Mouse (Mus musculus) brain, adult 2 months (tissue): Measurements from ENCODE around the gene Ino80.

Experiments
- DNase-seq: peaks from one replicate; pipeline ENCODE4 v3.0.0; 2011; ENCODE audit warnings: low read depth, low spot score

Gene Ino80

DNA sequence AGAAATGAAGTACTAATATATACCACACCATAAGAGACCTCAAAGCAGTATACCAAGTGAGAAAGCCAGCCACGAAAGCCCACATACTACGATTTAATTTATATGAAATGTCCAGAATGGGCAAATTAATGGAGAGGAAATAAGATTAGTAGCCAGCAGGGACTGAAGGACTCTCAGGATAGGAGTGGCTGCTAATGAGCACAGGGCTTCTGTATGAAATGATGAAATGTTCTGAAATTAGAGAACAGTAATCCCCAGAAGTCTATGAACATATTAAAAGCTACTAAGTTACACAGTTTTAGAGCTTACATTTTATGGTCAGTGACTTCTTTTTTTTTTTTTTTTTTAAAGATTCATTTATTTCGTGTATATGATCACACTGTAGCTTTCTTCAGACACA is 22.9 kb downstream of the Ino80 start:
- no peak for DNase-seq

DNA sequence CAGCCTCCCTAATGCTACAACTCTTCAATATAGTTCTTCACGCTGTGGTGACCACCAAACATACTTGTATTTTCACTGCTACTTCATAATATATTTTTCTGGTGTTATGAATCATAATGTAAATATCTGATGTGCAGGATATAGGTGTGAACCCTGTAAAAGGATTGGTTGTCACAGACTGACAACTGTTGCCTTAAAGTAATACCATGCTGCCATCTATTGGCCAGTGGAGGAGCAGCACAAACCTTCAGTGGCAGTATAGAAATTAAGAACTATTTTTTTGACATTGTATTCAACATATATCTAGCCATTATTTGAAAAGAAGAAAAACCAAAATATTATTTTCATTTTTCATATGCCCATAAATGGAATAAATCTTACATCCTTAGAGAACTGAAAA is 40.5 kb downstream of the Ino80 start:
- DNase-seq = peak; percentile 67

DNA sequence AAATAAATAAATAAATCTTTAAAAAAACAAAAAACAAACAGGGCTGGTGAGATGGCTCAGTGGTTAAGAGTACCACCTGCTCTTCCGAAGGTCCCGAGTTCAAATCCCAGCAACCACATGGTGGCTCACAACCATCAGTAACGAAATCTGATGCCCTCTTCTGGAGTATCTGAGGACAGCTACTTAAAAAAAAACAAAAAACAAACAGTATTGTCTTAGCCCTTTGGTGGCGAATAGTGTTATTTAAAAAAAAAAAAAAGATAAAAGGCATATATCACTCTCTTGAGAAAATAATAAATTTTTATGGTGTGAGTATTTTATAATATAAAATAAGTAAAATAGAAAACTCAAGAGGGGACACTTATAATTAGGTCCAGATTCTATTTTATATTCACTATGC is 41.0 kb downstream of the Ino80 start:
- DNase-seq = no peak

DNA sequence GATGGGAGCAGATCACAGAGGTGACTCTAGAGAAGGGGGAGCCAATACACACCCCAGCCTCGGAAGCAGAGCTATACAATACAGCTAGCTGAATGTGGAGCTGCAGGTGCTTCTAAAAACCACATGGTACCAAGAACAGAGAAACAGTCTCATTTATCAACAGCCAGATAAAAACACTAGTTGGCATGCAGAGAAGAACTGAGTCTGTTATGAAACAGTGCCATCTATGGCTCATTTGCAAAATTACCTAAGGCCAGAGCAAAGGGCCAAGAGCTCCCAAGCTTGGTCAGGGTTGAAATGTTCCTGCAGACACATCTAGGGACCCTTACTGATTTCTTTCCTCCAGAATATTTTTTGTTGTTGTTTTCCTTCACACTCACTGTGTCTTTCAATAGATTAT is 63.7 kb downstream of the Ino80 start:
- DNase-seq = peak; percentile 84

DNA sequence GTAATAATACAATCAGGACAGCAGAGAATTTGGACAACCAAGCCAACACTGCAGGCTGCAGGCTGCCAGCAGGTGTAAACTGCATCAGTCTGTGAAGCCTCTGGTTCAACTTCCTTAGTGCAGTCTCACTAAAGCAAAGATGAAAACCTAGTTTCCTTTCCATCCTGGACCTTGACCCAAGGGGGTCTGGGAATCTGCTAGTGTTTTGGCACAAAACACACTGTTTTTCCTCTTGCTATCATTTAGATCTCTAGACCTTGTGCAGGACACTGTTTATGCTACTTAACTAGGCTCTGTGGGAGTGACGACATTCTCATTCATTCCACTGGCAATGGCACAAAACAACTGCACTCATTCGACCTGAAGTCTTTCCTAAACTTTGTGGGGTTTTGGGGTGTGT is 65.8 kb downstream of the Ino80 start:
- no peak for DNase-seq

DNA sequence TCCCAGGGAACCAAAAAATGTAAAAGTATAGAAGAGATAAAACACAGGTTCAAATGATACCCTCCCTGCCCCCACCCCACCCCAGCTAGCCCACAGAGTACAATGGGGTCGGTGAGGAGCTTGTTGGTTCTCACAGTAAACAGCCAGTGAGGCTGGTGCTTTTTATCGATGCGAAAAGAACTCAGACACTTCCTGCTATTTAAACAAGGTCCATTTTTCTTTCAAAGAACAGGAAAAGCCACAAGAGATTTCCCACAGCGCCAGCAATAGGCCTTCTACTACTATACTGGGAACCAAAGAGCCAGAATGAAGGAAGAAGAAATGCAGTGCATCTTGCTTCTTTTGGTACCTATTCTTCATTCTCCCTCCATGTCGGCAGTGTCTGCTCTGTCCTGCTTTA is 66.5 kb downstream of the Ino80 start:
- no peak for DNase-seq

DNA sequence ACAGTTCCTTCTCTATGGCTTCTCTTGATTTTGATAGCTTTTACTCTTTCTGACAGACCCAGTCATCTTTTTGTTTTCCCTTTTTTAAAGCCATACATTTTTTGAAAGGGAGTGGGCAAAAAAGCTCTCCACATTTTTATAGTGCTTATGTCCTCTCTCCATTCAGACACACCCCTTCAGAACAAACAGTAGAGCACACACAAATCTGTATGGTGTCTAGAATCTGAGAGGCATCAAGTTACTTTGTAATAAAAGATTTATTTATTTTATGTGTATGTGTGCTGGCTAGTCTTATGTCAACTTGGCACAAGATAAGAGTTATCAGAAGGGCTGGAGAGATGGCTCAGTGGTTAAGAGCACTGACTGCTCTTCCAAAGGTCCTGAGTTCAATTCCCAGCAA is 68.8 kb downstream of the Ino80 start:
- no peak for DNase-seq

DNA sequence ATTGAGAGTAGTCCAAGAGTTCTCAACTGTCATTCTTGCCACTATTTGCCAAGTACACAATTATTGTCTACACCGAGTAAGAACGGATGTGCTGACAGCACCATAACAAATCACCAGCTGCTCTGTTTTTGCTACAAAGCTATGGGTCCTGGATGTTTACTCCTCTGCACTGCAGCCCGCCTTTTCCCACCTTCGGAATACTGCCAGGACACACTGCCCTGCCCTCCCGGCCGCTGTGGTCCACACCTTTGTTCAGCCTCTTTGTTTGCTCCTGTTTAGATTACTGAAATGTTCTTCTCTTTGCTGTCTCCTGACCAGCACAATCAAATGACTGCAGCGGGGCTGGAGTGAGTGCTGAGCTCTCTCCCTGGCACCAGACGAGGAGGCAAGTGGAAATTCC is 69.2 kb downstream of the Ino80 start:
- DNase-seq = no peak

DNA sequence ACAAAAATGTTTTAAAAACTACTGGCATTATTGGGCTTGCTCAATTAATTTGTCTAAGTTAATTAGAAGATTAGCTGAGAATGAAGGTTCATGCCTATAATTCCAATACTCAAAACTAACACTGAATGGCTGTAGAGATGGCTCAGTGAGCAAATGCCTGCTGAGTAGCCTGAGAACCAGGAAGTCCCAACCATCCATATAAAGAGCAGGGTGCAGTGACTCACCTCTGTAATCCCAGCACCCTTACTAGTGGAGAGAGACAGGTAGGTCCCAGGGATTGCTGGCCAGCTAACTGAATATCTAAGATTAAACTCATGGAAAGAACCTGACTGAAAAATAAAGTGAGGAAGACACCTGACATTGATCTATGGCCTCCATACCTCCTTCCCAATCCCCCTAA is 78.2 kb downstream of the Ino80 start:
- no peak for DNase-seq

DNA sequence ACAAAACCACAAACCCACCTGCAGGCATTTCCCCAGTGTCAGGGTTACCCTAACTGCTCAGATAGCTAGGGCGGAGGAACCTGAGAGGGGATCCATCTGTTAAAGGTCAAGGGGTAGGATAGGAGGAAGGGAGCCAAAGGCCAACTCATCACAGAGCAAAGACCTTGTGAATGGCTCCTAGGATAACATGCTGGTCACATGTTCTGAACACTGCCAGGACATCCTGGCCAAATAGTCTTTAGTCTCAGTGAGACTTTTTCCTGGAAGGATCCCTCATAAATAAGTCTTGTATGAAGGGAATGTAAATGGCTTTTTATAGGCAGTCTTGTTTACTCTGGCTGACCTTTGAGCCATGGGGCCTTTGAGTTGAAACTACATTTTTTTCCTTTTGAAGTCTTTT is 78.8 kb downstream of the Ino80 start:
- DNase-seq = no peak

DNA sequence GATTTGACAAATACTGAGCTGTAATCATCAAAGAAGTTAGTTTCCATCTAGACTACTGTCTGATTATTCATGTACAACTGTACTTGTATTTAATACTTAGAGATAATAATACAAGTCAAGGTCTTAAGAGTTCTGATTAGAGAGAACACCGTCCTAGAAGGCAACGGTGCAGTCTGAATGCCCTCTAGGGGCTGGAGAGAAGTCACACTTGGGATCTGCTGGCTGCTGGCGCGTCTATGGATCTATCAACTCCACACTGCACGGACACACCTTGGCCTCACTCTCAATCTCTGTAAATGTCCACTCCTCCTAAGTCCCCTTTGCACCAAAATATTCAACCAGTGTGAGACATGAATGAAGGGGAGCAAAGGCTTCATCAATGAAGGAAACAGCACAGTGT is 79.2 kb downstream of the Ino80 start:
- no peak for DNase-seq

DNA sequence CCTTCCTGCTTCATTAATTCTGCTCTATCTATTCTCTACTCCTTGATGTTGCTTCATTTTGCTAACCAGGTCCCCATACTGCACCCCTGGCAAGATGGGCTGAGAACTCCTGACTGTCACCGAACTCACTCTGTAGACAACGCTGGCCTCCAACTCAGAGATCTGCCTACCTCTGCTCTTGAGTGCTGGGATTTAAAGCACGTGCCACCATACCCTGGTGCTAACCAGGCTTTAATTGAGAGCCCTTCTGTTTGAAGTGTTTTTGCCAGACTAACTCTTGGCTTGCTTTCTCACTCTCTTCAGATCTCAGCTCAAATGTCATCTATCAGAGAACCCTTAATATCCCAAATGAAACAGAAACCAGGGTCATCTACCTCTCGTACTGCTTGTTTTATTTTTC is 87.5 kb downstream of the Ino80 start:
- no peak for DNase-seq

DNA sequence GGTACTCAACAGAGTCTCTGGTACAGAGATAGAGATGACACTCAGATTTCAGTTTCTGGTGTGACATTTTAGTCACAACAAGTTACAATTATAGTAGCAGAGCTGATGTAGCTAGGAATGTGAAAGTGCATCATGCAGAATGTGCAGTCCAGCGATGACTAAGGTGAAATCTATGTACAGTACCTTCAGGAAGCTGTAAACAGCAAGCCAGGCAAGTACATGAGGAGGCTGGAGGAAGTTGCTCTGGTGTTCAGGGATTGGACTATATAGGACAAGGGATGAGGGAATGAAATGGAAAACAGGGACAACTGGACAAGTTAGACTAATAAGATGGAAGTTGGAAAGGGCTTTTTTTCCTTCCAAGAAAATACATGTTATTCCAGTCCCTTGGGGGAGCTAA is 89.2 kb downstream of the Ino80 start:
- DNase-seq = peak; percentile 27

DNA sequence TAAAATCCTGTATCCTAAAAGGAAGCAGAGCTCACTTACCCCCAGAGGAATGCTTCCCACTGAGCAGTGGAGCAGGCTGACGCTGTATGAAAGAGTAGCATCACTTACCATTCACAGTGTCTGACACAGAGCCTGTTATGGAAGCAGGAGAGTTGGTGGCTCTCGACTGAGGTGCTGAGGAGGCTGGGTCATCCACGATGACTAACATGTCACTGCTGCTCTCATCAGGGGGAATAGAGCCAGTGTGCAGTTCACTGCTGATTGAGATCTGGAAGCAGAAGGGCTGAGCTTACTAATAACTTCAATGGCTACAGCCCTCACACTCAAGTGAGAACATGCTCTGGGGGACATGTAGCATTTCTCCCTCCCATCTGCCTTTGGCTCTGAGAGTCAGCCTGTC is 98.0 kb downstream of the Ino80 start:
- peak; percentile 43 for DNase-seq

DNA sequence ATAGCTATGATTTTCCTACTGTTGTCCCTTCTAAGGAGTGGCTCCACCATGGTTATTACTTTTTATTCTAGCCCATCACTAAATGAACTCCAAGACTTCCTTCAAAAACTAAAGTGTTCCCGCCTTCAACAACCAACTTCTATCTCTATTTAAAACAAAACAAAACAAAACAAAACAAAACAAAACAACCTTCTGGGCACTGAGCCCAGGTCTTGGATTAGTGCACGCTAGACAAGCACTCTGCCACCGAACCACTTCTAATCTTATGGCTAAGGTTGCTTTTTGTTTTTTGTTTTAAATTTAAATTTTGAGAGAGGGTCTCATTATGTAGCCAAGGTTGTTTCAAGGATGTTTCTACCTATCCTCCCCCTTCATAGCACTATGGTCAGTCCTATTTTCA is 99.7 kb downstream of the Ino80 start:
- DNase-seq = no peak

DNA sequence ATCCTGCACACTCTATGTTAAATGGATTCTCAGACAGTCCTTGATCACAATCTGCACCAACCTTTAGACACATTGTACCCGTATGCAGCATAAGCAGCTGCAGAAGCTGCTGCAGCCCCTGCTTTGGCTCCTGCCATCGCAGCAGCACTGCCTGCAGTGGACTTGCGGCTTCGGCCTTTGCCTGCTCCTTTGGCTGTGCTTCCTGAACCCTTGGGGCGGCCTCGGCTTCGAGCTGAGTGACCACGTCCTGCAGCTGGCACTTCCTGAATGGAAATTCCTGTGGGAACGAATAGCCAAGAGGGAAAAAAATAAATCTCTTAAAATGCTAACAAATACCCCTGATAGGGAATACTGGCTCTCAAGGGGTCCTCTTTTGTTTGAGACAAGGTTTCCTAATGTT is 100.2 kb downstream of the Ino80 start:
- no peak for DNase-seq

DNA sequence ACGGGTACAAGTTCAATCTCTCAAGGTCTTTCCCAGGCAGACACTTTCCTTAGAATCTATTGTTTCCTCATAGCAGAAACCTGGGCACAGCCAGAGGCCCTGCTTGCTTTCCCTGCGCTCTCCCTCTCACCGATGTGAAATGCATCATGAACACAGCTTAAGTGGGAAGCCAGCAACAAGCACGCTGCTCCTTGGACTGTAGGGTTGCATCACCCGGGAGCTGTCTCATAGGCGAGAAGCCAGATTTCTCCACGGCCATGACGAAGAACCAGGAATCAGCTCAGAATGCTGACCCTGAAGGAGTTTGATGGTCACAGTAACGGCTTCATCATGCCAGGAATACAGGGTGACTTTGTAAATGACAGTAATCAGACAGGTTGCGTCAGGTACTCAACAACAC is 107.4 kb downstream of the Ino80 start:
- DNase-seq = no peak

DNA sequence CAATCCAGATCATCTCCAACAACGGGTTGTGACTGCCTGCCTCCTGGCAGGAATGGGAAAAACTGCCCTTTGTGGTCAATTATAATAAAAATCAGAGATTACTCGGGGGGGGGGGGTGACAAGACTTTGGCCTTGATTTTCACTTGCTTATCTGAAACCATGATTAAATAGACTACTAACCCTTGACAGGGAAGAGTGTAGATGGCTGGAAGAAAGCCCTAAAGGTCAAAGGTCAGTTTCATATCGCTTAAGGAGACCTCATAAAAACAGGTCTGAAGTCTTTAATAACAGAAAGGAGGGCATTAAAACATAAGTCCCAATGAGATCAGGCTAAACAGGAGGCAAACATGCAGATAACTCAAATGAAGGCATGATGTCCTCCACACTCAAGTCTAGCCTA is 110.1 kb downstream of the Ino80 start:
- no peak for DNase-seq

DNA sequence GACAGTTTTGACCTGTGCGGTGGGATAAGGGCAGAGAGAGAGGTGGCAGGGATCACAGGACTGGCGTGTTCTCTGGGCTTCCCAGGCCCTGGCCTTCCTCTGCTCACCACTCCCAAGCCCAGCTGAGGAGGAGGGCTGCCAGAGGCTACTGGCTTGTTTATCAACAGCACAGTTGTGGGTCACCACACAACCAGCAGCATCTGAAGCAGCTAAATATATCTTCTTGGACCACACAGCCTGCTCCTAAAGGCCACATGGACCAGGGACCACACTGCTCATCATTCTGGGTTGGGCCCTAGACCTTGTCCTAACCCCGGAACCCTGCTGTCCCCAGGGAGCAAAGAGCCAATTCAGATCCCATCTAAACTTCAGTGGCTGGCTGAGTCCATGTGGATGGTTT is 112.5 kb downstream of the Ino80 start:
- DNase-seq = no peak

DNA sequence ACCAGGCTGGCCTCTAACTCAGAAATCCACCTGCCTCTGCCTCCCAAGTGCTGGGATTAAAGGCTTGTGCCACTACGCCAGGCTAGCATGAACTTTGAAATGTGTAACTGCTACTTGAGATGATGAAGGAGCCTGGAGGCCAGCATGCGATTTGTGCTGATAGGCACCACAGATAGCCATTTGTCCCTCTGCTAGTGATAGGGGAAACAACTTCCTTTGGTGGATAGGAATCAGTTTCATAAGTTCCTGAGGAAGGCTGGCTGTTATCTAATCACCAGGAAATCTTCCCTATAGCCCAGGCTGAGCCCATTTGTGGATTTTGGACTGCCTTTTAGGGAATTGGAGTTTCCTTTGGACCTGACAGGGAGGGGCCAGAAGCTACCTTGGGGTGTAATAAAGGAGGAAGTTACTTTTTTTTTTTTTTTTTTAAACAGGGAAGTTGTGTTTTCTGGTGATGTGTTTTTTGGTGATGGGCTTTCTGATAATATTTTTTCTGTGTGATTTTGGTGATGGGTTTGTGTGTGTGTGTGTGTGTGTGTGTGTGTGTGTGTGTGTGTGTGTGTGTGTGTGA is 117.7 kb downstream of the Ino80 start:
- no peak for DNase-seq

DNA sequence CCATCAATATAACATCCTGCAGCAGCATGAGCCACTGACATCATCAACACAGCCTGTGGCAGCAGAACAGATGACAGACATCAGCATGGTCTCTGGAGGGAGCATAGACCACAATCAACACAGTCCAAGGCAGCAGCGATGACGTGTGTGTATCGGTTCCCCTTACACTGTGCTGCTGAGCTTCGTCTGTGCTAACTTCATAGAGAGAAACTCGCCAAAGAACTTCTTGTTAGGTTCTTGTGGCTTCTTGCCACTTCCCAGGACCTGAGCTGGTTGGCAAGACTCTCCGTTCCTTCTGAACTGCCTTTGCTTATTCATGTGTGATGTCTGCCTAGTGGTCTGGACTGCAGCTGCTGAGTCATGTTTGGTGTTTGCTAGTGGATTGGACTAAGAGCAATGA is 119.2 kb downstream of the Ino80 start:
- no peak for DNase-seq

DNA sequence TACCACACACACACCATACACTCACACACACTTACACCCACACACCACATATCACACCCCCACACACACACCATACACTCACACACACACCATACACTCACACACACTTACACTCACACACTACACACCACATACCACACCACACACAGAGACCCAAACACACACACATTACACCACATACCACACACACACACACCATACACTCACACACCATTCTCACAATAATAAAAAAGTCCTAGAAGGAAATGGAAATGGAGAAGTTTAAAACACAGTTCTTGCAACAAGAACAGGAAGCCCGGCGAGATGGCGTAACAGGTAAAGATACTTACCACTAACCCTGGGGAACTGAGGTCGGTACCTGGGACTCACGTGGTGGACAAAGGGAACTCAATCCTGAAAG is 120.7 kb downstream of the Ino80 start:
- DNase-seq = no peak

DNA sequence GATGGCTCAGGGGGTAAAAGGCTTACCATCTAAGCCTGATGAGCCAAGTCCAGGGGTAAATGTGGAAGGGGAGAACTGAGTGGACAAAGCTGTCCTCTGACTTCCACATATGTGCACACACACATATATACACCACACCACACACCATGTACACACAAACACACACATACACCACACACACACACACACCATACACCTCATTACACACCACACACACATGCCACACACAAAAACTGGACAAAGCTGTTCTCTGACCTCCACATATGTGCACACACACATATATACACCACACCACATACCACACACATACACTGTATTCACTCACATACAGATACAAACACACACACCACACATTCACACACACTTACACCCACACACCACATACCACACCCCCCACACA is 121.2 kb downstream of the Ino80 start:
- no peak for DNase-seq

DNA sequence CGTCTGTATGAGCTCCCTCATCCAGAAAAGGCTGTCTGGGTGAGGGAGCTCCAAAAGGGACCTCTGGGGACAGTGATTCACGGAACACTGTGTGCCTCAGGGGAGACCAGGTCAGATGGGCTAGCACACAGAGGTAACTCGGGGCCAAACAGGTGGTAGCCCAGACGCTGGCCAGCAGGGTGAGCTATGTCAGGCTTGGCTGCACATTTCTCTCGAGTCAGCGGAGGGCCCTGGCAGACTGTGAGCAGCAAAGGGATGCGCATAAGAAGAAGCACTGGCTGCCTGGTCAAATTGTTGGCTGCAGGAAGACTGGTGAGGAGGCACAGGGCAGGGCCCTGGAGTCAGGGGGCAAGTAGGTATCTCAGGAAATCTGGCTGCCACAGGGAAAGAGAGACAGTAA is 121.8 kb downstream of the Ino80 start:
- peak; percentile 96 for DNase-seq

DNA sequence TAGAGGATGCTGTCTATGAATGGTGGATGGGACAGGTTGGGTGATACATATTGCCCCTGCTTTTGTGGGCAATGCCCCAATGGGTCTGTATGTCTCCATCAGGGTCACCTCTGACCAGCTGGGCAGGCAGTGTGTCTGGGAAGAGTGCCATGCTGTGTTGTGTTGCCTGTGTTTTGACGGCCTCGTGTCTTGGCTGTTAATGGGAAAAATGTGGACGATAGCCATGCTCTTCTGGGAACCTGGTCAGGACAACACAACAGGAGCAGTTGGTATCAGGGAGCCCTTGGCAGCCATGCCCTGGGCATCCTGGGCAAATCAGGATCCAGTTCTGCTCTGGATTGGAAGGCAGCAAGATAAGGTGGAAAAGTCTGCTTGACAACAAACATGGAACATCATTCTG is 122.4 kb downstream of the Ino80 start:
- peak; percentile 97 for DNase-seq
